Mouse (Mus musculus): ENCODE measurements around the gene Prune1.
A peak's percentile ranks its signal among the peaks of the same experiment; 100 is the strongest.

Prune1 gene

GRCm38 (mm10) chr3:95275161-95275560 is 6.7 kb downstream of the Prune1 start:
- no peak for DNase-seq

DNA sequence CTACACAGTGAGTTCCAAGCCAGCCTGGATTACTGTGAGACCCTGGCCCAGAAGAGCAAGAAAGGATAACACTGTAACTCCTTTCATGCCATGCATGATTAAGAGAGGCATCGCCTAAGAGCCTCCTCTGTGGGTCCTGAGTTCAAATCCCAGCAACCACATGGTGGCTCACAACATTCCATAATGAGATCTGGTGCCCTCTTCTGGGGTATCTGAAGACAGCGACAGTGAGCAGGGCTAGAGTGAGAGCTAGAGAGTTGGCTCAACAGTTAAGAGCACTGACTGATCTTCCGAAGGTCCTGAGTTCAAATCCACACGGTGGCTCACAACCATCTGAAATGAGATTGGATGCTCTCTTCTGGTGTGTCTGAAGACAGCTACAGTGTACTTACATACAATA is 7.4 kb downstream of the Prune1 start:
- no peak for DNase-seq

DNA sequence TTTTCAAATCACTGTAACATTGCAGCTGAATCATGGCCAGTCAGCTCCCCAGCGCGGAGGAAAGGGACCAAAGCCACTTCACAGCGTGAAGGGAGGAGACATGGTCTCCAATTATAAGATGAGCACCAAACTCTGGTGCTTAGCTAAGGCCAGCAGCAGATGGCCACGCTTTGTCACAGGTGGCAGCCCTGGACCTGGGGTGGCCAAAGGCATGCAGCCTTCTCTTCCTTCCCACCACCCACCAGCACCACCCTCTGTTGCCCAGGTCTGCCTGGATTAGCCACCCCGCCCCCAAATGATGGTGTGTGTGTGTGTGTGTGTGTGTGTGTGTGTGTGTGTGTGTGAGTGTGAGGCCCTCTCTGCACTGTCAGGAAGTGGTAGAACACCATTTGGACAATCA is 8.4 kb downstream of the Prune1 start:
- peak; percentile 92 for DNase-seq

GRCm38 (mm10) chr3:95270766-95271364 is 11.0 kb downstream of the Prune1 start:
- DNase-seq: no peak

GRCm38 (mm10) chr3:95269789-95270188 is 12.1 kb downstream of the Prune1 start:
- DNase-seq: no peak

DNA sequence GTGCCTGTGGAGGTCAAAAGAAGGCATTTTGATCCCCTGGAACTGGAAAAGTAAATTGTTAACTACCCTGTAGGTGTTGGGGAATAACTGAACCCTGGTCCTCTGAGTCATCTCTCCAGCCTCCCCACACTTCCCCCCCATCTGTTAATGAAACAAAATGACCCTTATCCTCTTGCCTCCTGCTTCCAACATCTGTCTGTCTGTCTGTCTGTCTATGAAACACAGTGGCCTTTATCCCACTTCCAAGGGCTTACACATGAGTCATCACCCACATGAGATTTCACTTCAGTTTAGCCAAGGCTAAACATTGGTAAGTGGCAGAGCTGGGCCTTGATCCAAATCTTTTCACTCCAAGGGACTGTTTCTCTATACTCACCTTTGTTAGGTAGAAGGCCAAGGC is 14.0 kb downstream of the Prune1 start:
- no peak for DNase-seq

GRCm38 (mm10) chr3:95266052-95266451 is 15.8 kb downstream of the Prune1 start:
- DNase-seq: no peak

- DNase-seq: no peak
These were observed 17.2 kb downstream of the Prune1 start for GRCm38 (mm10) chr3:95264724-95265123.

DNA sequence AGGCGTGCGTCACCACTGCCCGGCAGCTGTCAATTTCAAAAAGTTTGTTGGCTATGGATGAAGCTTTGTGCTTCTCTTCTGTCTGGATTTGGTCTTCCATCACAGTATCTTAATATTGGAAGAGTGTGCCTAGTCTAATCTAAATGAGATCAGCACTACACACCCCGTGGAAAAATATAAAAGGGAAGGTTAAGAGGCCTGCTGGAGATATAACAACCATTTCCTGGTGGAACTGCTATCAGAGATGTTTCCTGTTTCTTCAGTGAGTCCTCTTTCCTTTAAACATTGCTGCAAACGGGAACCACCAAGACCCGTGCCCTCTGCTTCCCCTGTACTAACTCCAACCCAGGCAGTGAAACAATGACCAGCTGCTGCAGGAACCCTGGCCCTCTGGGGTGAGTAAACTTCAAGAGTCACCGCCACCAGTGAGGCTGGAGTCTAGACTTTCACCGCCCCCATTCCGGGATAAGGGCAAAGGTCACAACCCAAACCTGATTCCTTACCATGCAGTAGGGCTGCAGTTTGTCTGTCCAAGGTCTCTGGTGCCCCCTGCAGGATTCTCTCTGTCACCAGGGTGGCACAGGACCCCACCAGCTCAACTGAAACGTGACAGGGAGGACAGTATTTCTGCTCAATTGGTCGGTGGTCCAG is 18.7 kb downstream of the Prune1 start:
- DNase-seq: no peak

- no peak for DNase-seq
These were observed 19.9 kb downstream of the Prune1 start for GRCm38 (mm10) chr3:95261975-95262374.

GRCm38 (mm10) chr3:95256931-95257330 is 24.9 kb downstream of the Prune1 start:
- DNase-seq: no peak

- no peak for DNase-seq
These were observed 31.0 kb downstream of the Prune1 start, which contains the start of gene Bnipl for GRCm38 (mm10) chr3:95250783-95251424. Gene Bnipl (minus strand): TSS chr3:95251193.

DNA sequence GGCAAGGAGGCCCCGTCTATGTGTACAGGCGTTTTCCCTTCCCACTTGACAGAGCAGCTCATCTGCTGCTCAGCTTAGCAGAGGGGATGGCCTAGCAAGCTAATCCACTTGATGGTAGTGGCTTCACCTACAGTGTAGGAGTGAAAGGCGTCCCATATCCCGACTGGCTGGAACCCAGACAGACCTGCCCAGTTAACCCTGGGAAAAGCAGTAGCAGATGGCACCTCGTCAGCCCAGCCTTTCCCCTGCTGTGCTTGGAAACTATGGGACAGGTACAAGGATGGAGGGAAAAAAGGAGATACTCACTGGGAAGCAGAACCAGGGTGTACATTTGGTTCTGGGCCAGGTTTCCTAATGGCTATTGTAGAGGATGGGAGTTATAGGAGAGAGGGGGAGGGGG is 31.5 kb downstream of the Prune1 start:
- DNase-seq: peak; percentile 84

- DNase-seq: no peak
These were observed 34.1 kb downstream of the Prune1 start for GRCm38 (mm10) chr3:95247660-95248336.

GRCm38 (mm10) chr3:95246465-95247231 is 35.2 kb downstream of the Prune1 start:
- peak; percentile 41 for DNase-seq

DNA sequence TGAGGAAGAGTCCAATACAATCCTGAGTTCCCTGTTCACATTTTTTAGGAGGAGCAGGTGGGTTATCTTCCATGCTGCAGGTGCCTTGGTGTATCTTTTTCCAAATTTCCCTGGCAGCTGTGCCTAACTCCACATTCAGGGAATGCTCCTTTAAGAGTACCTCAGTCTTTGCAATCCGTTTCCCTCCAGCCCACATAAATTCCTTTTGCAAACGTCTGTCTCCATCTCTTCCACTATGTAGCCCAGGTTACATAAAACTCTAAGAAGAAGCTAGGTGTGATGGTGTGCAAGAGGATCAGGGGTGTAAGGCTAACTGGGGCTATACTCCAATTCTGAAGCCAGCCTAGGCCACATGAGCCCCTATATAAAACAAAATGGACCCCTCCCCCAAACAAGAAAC is 38.8 kb downstream of the Prune1 start:
- DNase-seq: no peak

GRCm38 (mm10) chr3:95241498-95241897 is 40.4 kb downstream of the Prune1 start, which contains the start of gene Gm128:
Gene Gm128 (minus strand): TSS chr3:95241598.
- DNase-seq: no peak

- no peak for DNase-seq
These were observed 41.0 kb downstream of the Prune1 start for GRCm38 (mm10) chr3:95240900-95241299.

DNA sequence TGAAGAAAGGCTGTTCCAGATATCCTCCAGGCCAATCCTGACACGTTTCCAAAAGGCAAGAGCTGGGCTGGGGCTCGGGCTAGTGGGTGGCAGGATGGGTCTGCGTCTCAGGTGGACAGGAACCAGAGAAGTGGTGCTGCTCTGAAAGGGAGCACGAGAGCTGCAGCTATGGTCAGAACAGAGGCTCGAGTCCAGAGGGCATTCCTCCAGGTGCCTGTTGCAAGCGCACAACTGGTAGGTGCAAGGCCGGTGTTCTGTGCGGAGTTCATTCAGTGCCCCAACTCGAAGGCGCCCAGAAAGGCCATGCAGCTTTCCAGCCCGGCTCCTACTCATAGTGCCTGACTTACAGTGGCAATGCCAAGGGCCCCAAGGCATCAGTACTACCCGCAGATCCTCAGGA is 41.9 kb downstream of the Prune1 start:
- DNase-seq: no peak

DNA sequence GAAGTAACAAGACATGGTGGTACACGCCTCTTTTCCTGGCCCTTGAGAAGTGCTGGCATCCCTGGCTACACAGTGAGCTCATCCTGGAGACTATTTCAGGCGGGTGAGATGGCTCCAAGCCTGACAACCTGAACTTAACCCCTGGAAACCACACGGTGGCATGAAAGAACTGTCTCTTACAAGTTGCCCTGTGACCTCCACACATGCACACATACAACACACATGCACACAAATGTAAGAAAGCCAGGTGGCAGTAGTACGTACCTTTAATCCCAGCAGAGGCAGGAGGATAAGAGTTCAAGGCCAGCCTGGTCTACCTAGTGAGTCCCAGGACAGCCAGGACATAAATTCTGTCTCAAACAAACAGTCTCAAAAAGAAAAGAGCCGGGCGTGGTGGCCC is 42.9 kb downstream of the Prune1 start:
- DNase-seq: no peak

- no peak for DNase-seq
These were observed 44.3 kb downstream of the Prune1 start for GRCm38 (mm10) chr3:95237541-95238099.

Measured in cerebellum, adult 11 months (tissue).